Mouse (Mus musculus) right cerebral cortex, postnatal 25 days (tissue): Measurements from ENCODE around the gene Parp3.
A peak's percentile ranks its signal among the peaks of the same experiment; 100 is the strongest.

Experiments used
- DNase-seq: peaks from one replicate; pipeline ENCODE4 v3.0.0; 2022

The Parp3 gene

GRCm38 (mm10) chr9:106454888-106455681, 21.7 kb downstream of the Parp3 start:
- DNase-seq = peak; percentile 62

GRCm38 (mm10) chr9:106454071-106454761, 22.5 kb downstream of the Parp3 start:
- no peak for DNase-seq

- DNase-seq = peak; percentile 60
Observed at GRCm38 (mm10) chr9:106453271-106454070, 23.3 kb downstream of the Parp3 start, which contains the start of gene Pcbp4. TSS of gene Pcbp4 (plus strand) at chr9:106453291.

GRCm38 (mm10) chr9:106452821-106453220, 23.9 kb downstream of the Parp3 start:
- DNase-seq = no peak

GRCm38 (mm10) chr9:106452351-106452750, 24.4 kb downstream of the Parp3 start:
- no peak for DNase-seq

- DNase-seq = no peak
Observed at GRCm38 (mm10) chr9:106451899-106452298, 24.9 kb downstream of the Parp3 start.

GRCm38 (mm10) chr9:106451298-106451697, 25.5 kb downstream of the Parp3 start:
- no peak for DNase-seq

GRCm38 (mm10) chr9:106450661-106451060, 26.1 kb downstream of the Parp3 start:
- DNase-seq = no peak

GRCm38 (mm10) chr9:106449947-106450346, 26.8 kb downstream of the Parp3 start:
- no peak for DNase-seq

- peak; percentile 73 for DNase-seq
Observed at GRCm38 (mm10) chr9:106448498-106449031, 28.2 kb downstream of the Parp3 start.

GRCm38 (mm10) chr9:106447951-106448350, 28.8 kb downstream of the Parp3 start:
- no peak for DNase-seq

GRCm38 (mm10) chr9:106447348-106447747, 29.4 kb downstream of the Parp3 start, which contains the start of the genes Abhd14b and Abhd14a:
TSS of gene Abhd14b (plus strand) at chr9:106447459.
TSS of gene Abhd14a (minus strand) at chr9:106447678.
- DNase-seq = peak; percentile 91

- DNase-seq = no peak
Observed at GRCm38 (mm10) chr9:106444836-106445235, 31.9 kb downstream of the Parp3 start.

- DNase-seq = no peak
Observed at GRCm38 (mm10) chr9:106442680-106443079, 34.1 kb downstream of the Parp3 start.

GRCm38 (mm10) chr9:106436566-106436965, 40.2 kb downstream of the Parp3 start:
- no peak for DNase-seq

GRCm38 (mm10) chr9:106433389-106433788, 43.4 kb downstream of the Parp3 start:
- DNase-seq = peak; percentile 40

GRCm38 (mm10) chr9:106430015-106430264, 46.8 kb downstream of the Parp3 start:
- DNase-seq = no peak

GRCm38 (mm10) chr9:106429221-106430014, 47.3 kb downstream of the Parp3 start, which contains the start of gene Rpl29:
TSS of gene Rpl29 (plus strand) at chr9:106429454.
- DNase-seq = peak; percentile 91

- no peak for DNase-seq
Observed at GRCm38 (mm10) chr9:106428719-106429220, 48.0 kb downstream of the Parp3 start.

GRCm38 (mm10) chr9:106421865-106422160, 54.9 kb downstream of the Parp3 start:
- DNase-seq = peak; percentile 81

- no peak for DNase-seq
Observed at GRCm38 (mm10) chr9:106421033-106421864, 55.5 kb downstream of the Parp3 start.
